Mouse (Mus musculus) bone marrow, adult 2 months (tissue): ENCODE data around the gene Krtap3-3.

ENCODE experiments used
- CTCF ChIP-seq: fragments of 200-500 bp; IDR thresholded peaks from 2 replicates; pipeline ENCODE4 v1.5.1; 2011; ENCODE audit warnings: low read length, control low read depth; ENCODE audit not compliant: control insufficient read depth, insufficient read depth
- POLR2A ChIP-seq: fragments of 200-500 bp; IDR thresholded peaks from 2 replicates; pipeline ENCODE4 v1.6.1; 2011; ENCODE audit warnings: low read depth, mild to moderate bottlenecking, control low read depth, low read length, borderline replicate concordance; ENCODE audit not compliant: control insufficient read depth

- no peak for TF ChIP-seq CTCF
- TF ChIP-seq POLR2A: no peak
Measured at GRCm38 (mm10) chr11:99547892-99548291, 2.8 kb downstream of the Krtap3-3 start.
